Mouse (Mus musculus) adipocyte (in vitro differentiated cells): Measurements from ENCODE around the gene Lce3f.

Experiments
- DNase-seq: peaks from one replicate; pipeline ENCODE4 v3.0.0-alpha.2; 2016; ENCODE audit warnings: low spot score

Gene Lce3f

GRCm38 (mm10) chr3:92991926-92992325 is at the start of gene Lce3f:
TSS of gene Lce3f (plus strand) at chr3:92992226.
- no peak for DNase-seq

GRCm38 (mm10) chr3:92944186-92944585 is 47.8 kb upstream of the Lce3f start, which contains the start of gene Lce3c:
TSS of gene Lce3c (plus strand) at chr3:92944486.
- DNase-seq: no peak

- DNase-seq: no peak
Measured at GRCm38 (mm10) chr3:92957090-92957489, 34.9 kb upstream of the Lce3f start, which contains the start of gene Lce3d. TSS of gene Lce3d (plus strand) at chr3:92957390.

GRCm38 (mm10) chr3:92966761-92967160 is 25.3 kb upstream of the Lce3f start, which contains the start of gene Lce3e:
TSS of gene Lce3e (plus strand) at chr3:92967061.
- no peak for DNase-seq

- DNase-seq: no peak
Measured at GRCm38 (mm10) chr3:92978484-92978883, 13.5 kb upstream of the Lce3f start.

- peak; percentile 82 for DNase-seq
Measured at GRCm38 (mm10) chr3:92998691-92999090, 6.7 kb downstream of the Lce3f start.

GRCm38 (mm10) chr3:93000621-93001020 is 8.6 kb downstream of the Lce3f start:
- no peak for DNase-seq

- no peak for DNase-seq
Measured at GRCm38 (mm10) chr3:93002843-93003242, 10.8 kb downstream of the Lce3f start.

- no peak for DNase-seq
Measured at GRCm38 (mm10) chr3:93014378-93014801, 22.4 kb downstream of the Lce3f start.

GRCm38 (mm10) chr3:93014871-93015270 is 22.8 kb downstream of the Lce3f start:
- no peak for DNase-seq

GRCm38 (mm10) chr3:93015460-93016104 is 23.6 kb downstream of the Lce3f start, which contains the start of gene Crct1:
TSS of gene Crct1 (minus strand) at chr3:93015687.
- no peak for DNase-seq

- no peak for DNase-seq
Measured at GRCm38 (mm10) chr3:93018960-93019359, 26.9 kb downstream of the Lce3f start, which contains the start of gene Lce1m. TSS of gene Lce1m (minus strand) at chr3:93019060.

GRCm38 (mm10) chr3:93021171-93021570 is 29.1 kb downstream of the Lce3f start:
- no peak for DNase-seq

- no peak for DNase-seq
Measured at GRCm38 (mm10) chr3:93023411-93024184, 31.6 kb downstream of the Lce3f start.

- no peak for DNase-seq
Measured at GRCm38 (mm10) chr3:93025486-93025885, 33.5 kb downstream of the Lce3f start.

GRCm38 (mm10) chr3:93031450-93031849 is 39.4 kb downstream of the Lce3f start:
- DNase-seq: peak; percentile 54
